Mouse (Mus musculus): ENCODE measurements around the gene Rnf121. TPM values are rescaled to one million over a fixed set of nuclear protein-coding genes. Genes with fewer than 3 reads are reported as not detected.

The Rnf121 gene
- 40.8 and 63.7 TPM in 2 replicates for polyA plus RNA-seq (2012; rRNA removed; ENCODE audit: low replicate concordance)

GRCm38 (mm10) chr7:102065046-102065891 lies at the start of gene Rnf121, which contains the start of the genes Xndc1 and Xntrpc:
Rnf121 (minus strand) TSS chr7:102065469.
Xndc1 (plus strand) TSS chr7:102065511.
Xntrpc (plus strand) TSS chr7:102065713.

DNA sequence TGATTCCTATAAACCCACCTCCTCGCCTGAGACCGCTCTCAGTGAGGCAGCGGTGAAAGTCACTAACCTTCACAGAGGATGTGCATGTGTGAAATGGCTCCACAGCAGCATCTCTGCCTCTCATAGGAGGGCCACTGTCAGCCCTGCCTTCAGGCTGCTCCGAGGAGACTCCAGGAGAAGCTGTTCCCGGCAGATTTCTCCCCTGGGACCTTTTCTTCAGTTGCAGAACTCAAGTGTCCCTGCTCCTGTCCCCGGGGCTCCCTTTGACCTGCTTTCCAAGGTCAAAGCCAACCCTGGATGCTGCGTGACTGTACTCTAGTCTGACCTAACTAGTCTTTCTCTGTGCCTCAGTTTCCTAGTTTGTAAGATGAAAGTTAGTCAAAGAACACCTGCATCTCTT lies 43.9 kb upstream of the Rnf121 start, which contains the start of gene Art5:
TSS of gene Art5 (minus strand) at position 319 of the 400 bp plus-strand sequence.

DNA sequence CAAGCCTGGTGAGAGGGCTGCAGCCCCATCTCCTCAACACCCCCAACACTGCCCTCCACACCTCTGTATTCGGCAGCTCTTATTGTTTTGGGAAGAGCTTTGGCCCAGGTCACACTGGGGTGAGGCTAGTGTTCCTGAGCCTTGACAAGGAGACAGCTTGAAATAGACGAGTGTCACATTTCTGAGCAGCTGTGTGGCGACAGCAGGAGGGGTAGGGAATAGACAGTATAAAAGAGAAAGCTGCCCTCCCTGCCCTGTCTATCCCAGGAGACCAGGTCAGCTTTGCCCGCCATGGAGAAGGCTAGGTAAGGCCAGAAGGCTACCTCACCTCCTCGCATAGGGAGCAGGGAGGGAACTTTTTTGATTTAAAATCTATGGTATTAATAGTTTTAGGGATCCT lies 36.2 kb upstream of the Rnf121 start, which contains the start of gene Art1:
TSS of gene Art1 (plus strand) at position 257 of the 400 bp plus-strand sequence.

DNA sequence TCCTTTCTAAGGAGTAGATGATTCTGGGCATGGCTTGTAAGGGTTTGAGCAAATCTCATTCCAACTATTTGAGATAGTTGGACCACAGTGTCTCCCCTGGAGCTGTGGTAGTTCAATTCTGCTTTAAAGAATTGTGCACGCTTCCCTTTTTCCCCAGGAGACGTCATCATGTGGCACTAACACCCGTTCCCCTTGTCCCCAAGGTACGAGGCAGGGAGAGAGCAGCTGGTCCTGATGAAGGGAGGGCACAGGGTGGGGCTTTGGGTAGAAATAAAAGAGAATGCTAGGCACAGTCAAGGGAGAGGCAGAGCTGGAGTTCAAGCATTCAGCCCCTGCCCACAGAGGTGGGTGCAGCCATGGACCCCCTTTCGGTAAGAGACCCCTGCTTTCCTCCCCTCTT lies 17.5 kb upstream of the Rnf121 start, which contains the start of gene Trpc2:
TSS of gene Trpc2 (plus strand) at position 301 of the 400 bp plus-strand sequence.

GRCm38 (mm10) chr7:102018590-102018989 lies 46.7 kb downstream of the Rnf121 start, which contains the start of gene Il18bp:
Il18bp (minus strand) TSS chr7:102018690.

Other genes starting within 250 kb of the Rnf121 start
- gene Phox2a, start 247.2 kb downstream of the Rnf121 start, polyA plus RNA-seq (2012; rRNA removed; ENCODE audit: low replicate concordance) = 0.09 TPM in 1 of 2 replicates, not detected in the other
- 78.0 and 106 TPM in 2 replicates for gene Inppl1, start 227.2 kb downstream of the Rnf121 start, polyA plus RNA-seq (2012; rRNA removed; ENCODE audit: low replicate concordance)
- gene Folr2, start 208.3 kb downstream of the Rnf121 start, polyA plus RNA-seq (2012; rRNA removed; ENCODE audit: low replicate concordance) = 103 and 151 TPM in 2 replicates
- 56.2 and 63.2 TPM in 2 replicates for gene Anapc15, start 201.8 kb downstream of the Rnf121 start, polyA plus RNA-seq (2012; rRNA removed; ENCODE audit: low replicate concordance)
- 1.2 and 3.9 TPM in 2 replicates for gene Folr1, start 194.7 kb downstream of the Rnf121 start, polyA plus RNA-seq (2012; rRNA removed; ENCODE audit: low replicate concordance)
- gene Lamtor1, start 159.6 kb downstream of the Rnf121 start, polyA plus RNA-seq (2012; rRNA removed; ENCODE audit: low replicate concordance) = 304 and 439 TPM in 2 replicates
- gene Tomt, start 159.1 kb downstream of the Rnf121 start, polyA plus RNA-seq (2012; rRNA removed; ENCODE audit: low replicate concordance) = 0.46 and 2.9 TPM in 2 replicates
- gene Lrrc51, start 131.6 kb downstream of the Rnf121 start, polyA plus RNA-seq (2012; rRNA removed; ENCODE audit: low replicate concordance) = 21.2 and 32.2 TPM in 2 replicates
- gene Numa1, start 131.4 kb downstream of the Rnf121 start, polyA plus RNA-seq (2012; rRNA removed; ENCODE audit: low replicate concordance) = 76.3 and 105 TPM in 2 replicates
- gene Il18bp, start 46.8 kb downstream of the Rnf121 start, polyA plus RNA-seq (2012; rRNA removed; ENCODE audit: low replicate concordance) = 15.3 and 21.4 TPM in 2 replicates
- gene Xndc1, start within 50 bp of the Rnf121 start, polyA plus RNA-seq (2012; rRNA removed; ENCODE audit: low replicate concordance) = 17.6 and 38.4 TPM in 2 replicates
- gene Xntrpc, start 244 bp upstream of the Rnf121 start, polyA plus RNA-seq (2012; rRNA removed; ENCODE audit: low replicate concordance) = 2.3 and 5.2 TPM in 2 replicates
- gene Trpc2, start 17.6 kb upstream of the Rnf121 start, polyA plus RNA-seq (2012; rRNA removed; ENCODE audit: low replicate concordance) = 0.62 TPM in 1 of 2 replicates, not detected in the other
- gene Art1, start 36.3 kb upstream of the Rnf121 start, polyA plus RNA-seq (2012; rRNA removed; ENCODE audit: low replicate concordance) = 0.32 TPM in 1 of 2 replicates, not detected in the other
- gene Art5, start 44.0 kb upstream of the Rnf121 start, polyA plus RNA-seq (2012; rRNA removed; ENCODE audit: low replicate concordance) = 0.53 and 0.95 TPM in 2 replicates
- gene Chrna10, start 51.4 kb upstream of the Rnf121 start, polyA plus RNA-seq (2012; rRNA removed; ENCODE audit: low replicate concordance) = 0.09 TPM in 1 of 2 replicates, not detected in the other
- 14.6 and 24.5 TPM in 2 replicates for gene Nup98, start 144.7 kb upstream of the Rnf121 start, polyA plus RNA-seq (2012; rRNA removed; ENCODE audit: low replicate concordance)
- gene Pgap2, start 144.7 kb upstream of the Rnf121 start, polyA plus RNA-seq (2012; rRNA removed; ENCODE audit: low replicate concordance) = 82.8 and 130 TPM in 2 replicates
- gene Rhog, start 190.6 kb upstream of the Rnf121 start, polyA plus RNA-seq (2012; rRNA removed; ENCODE audit: low replicate concordance) = 80.6 and 108 TPM in 2 replicates
- gene Stim1, start 202.3 kb upstream of the Rnf121 start, polyA plus RNA-seq (2012; rRNA removed; ENCODE audit: low replicate concordance) = 62.2 and 89.1 TPM in 2 replicates